ENCODE assay signal across 25 mouse cellular contexts in genomic region chr19:21548947-21549346, GRCm38 (mm10).
"Had no signal": no experiment of that assay in that cellular context is flagged by ENCODE, and none has a peak within 500 bp of the region (broad histone marks: within the 10 kb centered on the region; RNA-seq: fewer than 3 reads in every experiment).

No protein-coding gene starts in this region.

- H3K4me1 ChIP-seq: heart, embryonic 13.5 days; hindbrain, embryonic 10.5 days; hindbrain, embryonic 12.5 days; intestine, embryonic 15.5 days; limb, embryonic 10.5 days; limb, embryonic 12.5 days had no signal

- H3K4me2 ChIP-seq: heart, embryonic 11.5 days; heart, embryonic 13.5 days; hindbrain, embryonic 12.5 days; hindbrain, embryonic 14.5 days; intestine, embryonic 15.5 days; limb, embryonic 12.5 days; liver, embryonic 11.5 days had no signal

- H3K9me3 ChIP-seq: heart, embryonic 13.5 days; hindbrain, embryonic 10.5 days; hindbrain, embryonic 12.5 days; intestine, embryonic 15.5 days; limb, embryonic 10.5 days; limb, embryonic 12.5 days had no signal

- ATAC-seq: forebrain, embryonic 16.5 days; hindbrain, embryonic 16.5 days; intestine, embryonic 15.5 days; intestine, postnatal 0 days had no signal

- H3K36me3 ChIP-seq: heart, embryonic 13.5 days; hindbrain, embryonic 10.5 days; hindbrain, embryonic 12.5 days; intestine, embryonic 15.5 days; limb, embryonic 10.5 days; limb, embryonic 12.5 days had no signal

- DNase-seq: gastrocnemius, adult 2 months; gastrocnemius, postnatal 10 days; gastrocnemius, postnatal 25 days; heart, adult 2 months; heart, postnatal 36 days; kidney, adult 18-20 months; kidney, adult 8-10 months; kidney, postnatal 10 days; kidney, postnatal 25 days; kidney, postnatal 4 days; liver had no signal

- H3K27ac ChIP-seq: gastrocnemius, adult 2 months; heart, adult 2 months; heart, embryonic 13.5 days; hindbrain, embryonic 10.5 days; hindbrain, embryonic 12.5 days; hindbrain, embryonic 14.5 days; intestine, embryonic 15.5 days; layer of hippocampus, adult 2 months; left cerebral cortex, adult 2 months; limb, embryonic 10.5 days; limb, embryonic 12.5 days had no signal

- H3K27me3 ChIP-seq: heart, embryonic 13.5 days; hindbrain, embryonic 12.5 days; intestine, embryonic 15.5 days; limb, embryonic 12.5 days had no signal

- H3K9ac ChIP-seq: heart, embryonic 13.5 days; hindbrain, embryonic 12.5 days; hindbrain, embryonic 14.5 days; intestine, embryonic 15.5 days; limb, embryonic 12.5 days had no signal

- H3K4me3 ChIP-seq: gastrocnemius, adult 2 months; heart, adult 2 months; heart, embryonic 13.5 days; hindbrain, embryonic 10.5 days; hindbrain, embryonic 12.5 days; intestine, embryonic 15.5 days; layer of hippocampus, adult 2 months; left cerebral cortex, adult 2 months; limb, embryonic 10.5 days; limb, embryonic 12.5 days had no signal
